Comparison of ENCODE assay signal across 40 mouse cellular contexts in the genomic region with DNA sequence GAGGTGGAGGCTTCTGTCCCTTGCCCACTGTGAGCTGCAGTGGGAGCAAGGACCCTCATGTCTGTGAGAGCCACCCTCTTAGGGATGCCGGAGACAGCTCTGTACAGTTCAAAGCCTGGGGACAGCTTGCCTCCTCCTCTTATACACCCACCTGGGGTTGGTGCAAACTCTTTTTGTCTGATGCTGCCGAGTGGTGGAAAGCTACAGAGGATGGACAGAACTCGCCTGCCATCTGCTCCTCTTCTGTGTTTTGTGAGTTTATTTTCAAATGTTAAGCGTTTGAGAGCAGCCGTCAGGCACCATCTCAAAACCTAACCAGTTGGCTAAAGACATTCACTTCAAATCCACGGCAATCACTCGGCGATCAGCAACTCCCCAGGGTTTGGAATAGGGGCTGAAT. TPM values are rescaled to one million over a fixed set of nuclear protein-coding genes. Genes with fewer than 3 reads are reported as not detected.
DNase-seq lines count a peak whose midpoint lies in the region; ATAC-seq and TF ChIP-seq lines count a peak whose summit lies in the region.
"Had no signal": no experiment of that assay in that cellular context is flagged by ENCODE, and none has a peak within 500 bp of the region (broad histone marks: within the 10 kb centered on the region; RNA-seq: fewer than 3 reads in every experiment).

No protein-coding gene starts in this region.

- ATAC-seq in frontal cortex, adult (ENCODE audit: low TSS enrichment), result peak; percentile 92
- ATAC-seq in megakaryocyte, adult 5-6 weeks (ENCODE audit: poor library complexity, severe bottlenecking), result no peak
- ATAC-seq: forebrain, embryonic 16.5 days; intestine, postnatal 0 days; midbrain, embryonic 15.5 days; Patski had no signal

- no peak for DNase-seq in frontal cortex, postnatal 10 days (ENCODE audit: low spot score in 2 of 2)
- peak; percentile 32 to 53 for DNase-seq in layer of hippocampus, adult 2 months (ENCODE audit: low spot score in 2 of 2)
- no peak for DNase-seq in layer of hippocampus, postnatal 25 days (ENCODE audit: extremely low spot score in 1 of 2, low spot score in 1 of 2)
- peak; percentile 57 to 67 for DNase-seq in right cerebral cortex, adult 2 months (ENCODE audit: low spot score in 2 of 2)
- no peak for DNase-seq in right cerebral cortex, postnatal 4 days
- DNase-seq in telencephalon, adult 2 months (ENCODE audit: low read depth, low spot score), result peak; percentile 63
- DNase-seq: adrenal gland, postnatal 14 days; cerebellum, adult 18-20 months; cerebellum, postnatal 10 days; gastrocnemius, adult 2 months; gastrocnemius, postnatal 36 days; heart, adult 2 months; heart, postnatal 10 days; kidney, adult 9 months; kidney, postnatal 14 days; lung, adult 2 months; lung, postnatal 10 days; retina, postnatal 1 day; spleen, adult 18-20 months; thymus, adult 2 months; thymus, postnatal 36 days had no signal

- no peak overlapping the region for H3K4me3 ChIP-seq in layer of hippocampus, adult 2 months
- H3K4me3 ChIP-seq: embryonic facial prominence, embryonic 13.5 days; forebrain, embryonic 10.5 days; gastrocnemius, adult 2 months; heart, adult 2 months; heart, embryonic 13.5 days; limb, embryonic 10.5 days; limb, embryonic 15.5 days; midbrain, embryonic 10.5 days; midbrain, embryonic 15.5 days; neural tube, embryonic 15.5 days had no signal

- TF ChIP-seq CTCF in layer of hippocampus, adult 2 months (conservative IDR thresholded peaks at IDR 0.05), result no peak

- H3K27ac ChIP-seq in layer of hippocampus, adult 2 months, result peak overlapping the region; percentile 73; the same call in 1 of the 2 replicates
- H3K27ac ChIP-seq: embryonic facial prominence, embryonic 13.5 days; forebrain, embryonic 10.5 days; gastrocnemius, adult 2 months; heart, adult 2 months; heart, embryonic 13.5 days; hindbrain, embryonic 14.5 days; limb, embryonic 10.5 days; limb, embryonic 15.5 days; liver, embryonic 14.5 days; midbrain, embryonic 10.5 days; midbrain, embryonic 15.5 days; neural tube, embryonic 15.5 days; stomach, postnatal 0 days had no signal

RNA-seq across cellular contexts. Expression of gene Cacng3, which starts 26.6 kb away (rescaled TPM):
- total RNA-seq in layer of hippocampus, adult 2 months (2021), result 10 to 100 TPM; 60.3 to 60.7 TPM
- total RNA-seq in layer of hippocampus, postnatal 25 days (2021), result 10 to 100 TPM; 54.1 to 67.3 TPM
- total RNA-seq in megakaryocyte, adult 5-6 weeks (2015), result not detected in 2 replicates
- total RNA-seq in megakaryocyte, adult 5-6 weeks (2017), result not detected in 2 replicates
- total RNA-seq: common myeloid progenitor, adult 5-6 weeks; gastrocnemius, adult 2 months; gastrocnemius, postnatal 36 days; heart, adult 2 months; hematopoietic stem cell, adult 5-6 weeks; MEL had no signal

Comparison
In these comparisons a context has a peak if more than half of its experiments do, and no peak if none do; other contexts are left out.
1. DNase-seq: peak in layer of hippocampus, adult 2 months (2 of 2), right cerebral cortex, adult 2 months (2 of 2) and telencephalon, adult 2 months (single experiment); none in frontal cortex, postnatal 10 days (0 of 2), layer of hippocampus, postnatal 25 days (0 of 2) and right cerebral cortex, postnatal 4 days (single experiment).
2. RNA of gene Cacng3, which starts 26.6 kb away (total RNA-seq): 54.1 to 67.3 TPM in layer of hippocampus, postnatal 25 days and 60.3 to 60.7 TPM in layer of hippocampus, adult 2 months; not detected in megakaryocyte, adult 5-6 weeks; every median in the first group is over 10 times any median in the second.